ENCODE assay signal across 18 mouse cellular contexts in the genomic region with DNA sequence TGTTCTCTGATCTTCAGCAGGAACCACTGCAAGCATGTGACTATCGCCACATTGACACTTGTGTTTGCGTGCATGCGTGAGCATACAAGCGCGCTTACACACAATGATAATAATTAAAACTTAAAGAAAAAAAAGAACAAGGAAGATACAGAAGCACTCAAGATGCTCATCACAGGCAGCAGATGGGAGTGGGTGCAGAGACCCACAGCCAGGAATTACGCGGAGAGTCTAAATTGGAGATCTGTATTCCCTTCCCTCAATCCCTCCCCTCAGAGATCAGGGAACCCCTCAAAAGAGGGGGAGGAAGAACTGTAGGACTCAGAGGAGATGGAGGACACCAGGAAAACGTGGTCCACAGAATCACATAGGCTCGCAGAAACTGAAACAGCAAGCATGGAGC. TPM values are rescaled to one million over a fixed set of nuclear protein-coding genes. Genes with fewer than 3 reads are reported as not detected.
DNase-seq lines count a peak whose midpoint lies in the region.
"Had no signal": no experiment of that assay in that cellular context is flagged by ENCODE, and none has a peak within 500 bp of the region (broad histone marks: within the 10 kb centered on the region; RNA-seq: fewer than 3 reads in every experiment).

No protein-coding gene starts in this region.

- DNase-seq in layer of hippocampus, postnatal 36 days: peak; percentile 7 to 15
- DNase-seq in layer of hippocampus, postnatal 25 days (ENCODE audit: extremely low spot score in 1 of 2, low spot score in 1 of 2): no peak
- peak; percentile 35 to 70 for DNase-seq in right cerebral cortex, postnatal 10 days (ENCODE audit: low spot score in 2 of 2)
- no peak for DNase-seq in right cerebral cortex, adult 18-20 months
- peak; percentile 6 to 17 for DNase-seq in frontal cortex, postnatal 14 days (ENCODE audit: low spot score in 2 of 2)
- no peak for DNase-seq in kidney, adult 18-20 months
- DNase-seq: adrenal gland, adult 8-10 months; adrenal gland, postnatal 36 days; cerebellum, adult 11 months; cerebellum, adult 8-10 months; cerebellum, postnatal 14 days; embryo, embryonic 11 days; gastrocnemius, postnatal 36 days; heart, adult 11 months; heart, postnatal 36 days had no signal

RNA-seq across cellular contexts. Expression of a gene that starts 5.1 kb away (rescaled TPM):
- not detected for total RNA-seq in layer of hippocampus, postnatal 36 days (2021)
- total RNA-seq in layer of hippocampus, postnatal 25 days (2021): not detected
- total RNA-seq: adrenal gland, adult 8-10 months; adrenal gland, postnatal 36 days; common myeloid progenitor, adult 5-6 weeks; ES-E14; gastrocnemius, adult 8-10 months; gastrocnemius, postnatal 36 days; heart, postnatal 36 days had no signal

RNA-seq across cellular contexts. Expression of a gene that starts 49.8 kb away (rescaled TPM):
- not detected for total RNA-seq in layer of hippocampus, postnatal 36 days (2021)
- not detected for total RNA-seq in layer of hippocampus, postnatal 25 days (2021)
- total RNA-seq: adrenal gland, adult 8-10 months; adrenal gland, postnatal 36 days; common myeloid progenitor, adult 5-6 weeks; ES-E14; gastrocnemius, adult 8-10 months; gastrocnemius, postnatal 36 days; heart, postnatal 36 days had no signal

RNA-seq across cellular contexts. Expression of a gene that starts 54.8 kb away (rescaled TPM):
- not detected for total RNA-seq in layer of hippocampus, postnatal 36 days (2021)
- not detected for total RNA-seq in layer of hippocampus, postnatal 25 days (2021)
- total RNA-seq: adrenal gland, adult 8-10 months; adrenal gland, postnatal 36 days; common myeloid progenitor, adult 5-6 weeks; ES-E14; gastrocnemius, adult 8-10 months; gastrocnemius, postnatal 36 days; heart, postnatal 36 days had no signal

Comparison
In these comparisons a context has a peak if more than half of its experiments do, and no peak if none do; other contexts are left out.
1. DNase-seq: peak in layer of hippocampus, postnatal 36 days (2 of 2), right cerebral cortex, postnatal 10 days (2 of 2) and frontal cortex, postnatal 14 days (2 of 2); none in layer of hippocampus, postnatal 25 days (0 of 2), right cerebral cortex, adult 18-20 months (single experiment) and kidney, adult 18-20 months (single experiment).